Mouse (Mus musculus) CH12.LX (cell line): ENCODE results near the gene S100a6.

Experiments
- BHLHE40 ChIP-seq: IDR thresholded peaks from 2 replicates; pipeline ENCODE4 v1.6.1; 2011; ENCODE audit warnings: mild to moderate bottlenecking, low read depth, low read length, improper control_type of control experiment
- CTCF ChIP-seq, 2 experiments: IDR thresholded peaks in 1 of 2; conservative IDR thresholded peaks in 1 of 2; 2 replicates each; pipeline ENCODE4 v1.5.1; 2011 to 2012; ENCODE audit warnings: low read depth in 2 of 2, low read length in 2 of 2, improper control_type of control experiment in 1 of 2, inconsistent platforms in 1 of 2, mild to moderate bottlenecking in 1 of 2, moderate library complexity in 1 of 2
- KAT2A ChIP-seq: IDR thresholded peaks from 2 replicates; pipeline ENCODE4 v1.6.1; 2012; ENCODE audit warnings: low read length, improper control_type of control experiment, inconsistent platforms; ENCODE audit not compliant: insufficient replicate concordance
- MAX ChIP-seq: IDR thresholded peaks from 2 replicates; pipeline ENCODE4 v1.6.1; 2011; ENCODE audit warnings: low read length, improper control_type of control experiment
- MXI1 ChIP-seq: IDR thresholded peaks from 2 replicates; pipeline ENCODE4 v1.6.1; 2011; ENCODE audit warnings: mild to moderate bottlenecking, low read depth, low read length, improper control_type of control experiment
- MYC ChIP-seq: IDR thresholded peaks from 2 replicates; pipeline ENCODE4 v1.6.1; 2011; ENCODE audit warnings: low read depth, mild to moderate bottlenecking, improper control_type of control experiment, low read length
- NELFE ChIP-seq: IDR thresholded peaks from 2 replicates; pipeline ENCODE4 v1.6.1; 2011; ENCODE audit warnings: low read depth, low read length, improper control_type of control experiment
- POLR2A ChIP-seq: IDR thresholded peaks from 2 replicates; pipeline ENCODE4 v1.6.1; 2011; ENCODE audit warnings: low read depth, mild to moderate bottlenecking, improper control_type of control experiment, low read length
- USF1 ChIP-seq: IDR thresholded peaks from 2 replicates; pipeline ENCODE4 v1.6.1; 2014; ENCODE audit warnings: low read depth, mild to moderate bottlenecking, inconsistent platforms, low read length, improper control_type of control experiment

GRCm38 (mm10) chr3:90603623-90604022 lies 9.1 kb upstream of the S100a6 start, which contains the start of gene S100a4:
- TF ChIP-seq CTCF (conservative IDR thresholded peaks at IDR 0.05 in 1 of 2, IDR thresholded peaks at IDR 0.05 in 1 of 2; ENCODE audit: low read depth in 2 of 2, low read length in 2 of 2) (no peak), POLR2A (no peak), MXI1 (no peak), NELFE (no peak), KAT2A (no peak), MAX (no peak), BHLHE40 (no peak), USF1 (no peak), MYC (no peak)
